In genomic region chr2:91963443-91963932, GRCm38 (mm10) we compare ENCODE assay signal across 8 mouse cellular contexts. TPM values are rescaled to one million over a fixed set of nuclear protein-coding genes. Genes with fewer than 3 reads are reported as not detected.
DNase-seq lines count a peak whose midpoint lies in the region; ATAC-seq and TF ChIP-seq lines count a peak whose summit lies in the region.

No protein-coding gene starts in this region.

- H3K27me3 ChIP-seq in forebrain, embryonic 13.5 days: peaks cover 12% of the 10 kb centered on the region
- H3K27me3 ChIP-seq in liver, embryonic 16.5 days (ENCODE audit: control insufficient read depth, insufficient read depth, low read depth, low read length): peaks cover 12% of the 10 kb centered on the region; the same call in 1 of the 2 replicates
- H3K27me3 ChIP-seq in neural tube, embryonic 12.5 days (replicated peaks): 0 out of 2 replicates have a peak, but pooled peaks cover 5% of the 10 kb centered on the region
- no peaks in the 10 kb centered on the region for H3K27me3 ChIP-seq in stomach, postnatal 0 days (ENCODE audit: control insufficient read depth, insufficient read depth, low read length)

- peak; percentile 84 for TF ChIP-seq CTCF in stomach, postnatal 0 days (IDR thresholded peaks at IDR 0.05; ENCODE audit: low read depth)

- peak; percentile 75 for ATAC-seq in cerebellum, adult (ENCODE audit: insufficient number of reproducible peaks, low FRiP score, low TSS enrichment)
- ATAC-seq in forebrain, embryonic 13.5 days: peak; percentile 94
- peak; percentile 92 for ATAC-seq in liver, embryonic 16.5 days (ENCODE audit: low read depth)
- ATAC-seq in neural tube, embryonic 12.5 days (ENCODE audit: low FRiP score, low read depth): peak; percentile 94
- ATAC-seq in stomach, postnatal 0 days (ENCODE audit: low FRiP score, low TSS enrichment): peak; percentile 94

- peak overlapping the region; percentile 92 for H3K4me2 ChIP-seq in forebrain, embryonic 13.5 days
- H3K4me2 ChIP-seq in liver, embryonic 16.5 days (ENCODE audit: low read depth, low read length): peak overlapping the region; percentile 96
- peak overlapping the region; percentile 84 for H3K4me2 ChIP-seq in neural tube, embryonic 12.5 days (replicated peaks)
- peak overlapping the region; percentile 86 for H3K4me2 ChIP-seq in stomach, postnatal 0 days (replicated peaks; ENCODE audit: low read depth)

- DNase-seq in ES-CJ7 (ENCODE audit: low read depth, low spot score): peak; percentile 91
- DNase-seq in heart, postnatal 10 days: peak; percentile 98 to 99
- peak; percentile 71 for DNase-seq in large intestine, adult 2 months (ENCODE audit: low read depth, low spot score)
- peak; percentile 98 for DNase-seq in stomach, postnatal 0 days (ENCODE audit: low spot score)

- H3K4me3 ChIP-seq in forebrain, embryonic 13.5 days: peak overlapping the region; percentile 86
- H3K4me3 ChIP-seq in liver, embryonic 16.5 days (ENCODE audit: low read depth, low read length): peak overlapping the region; percentile 86
- peak overlapping the region; percentile 86 for H3K4me3 ChIP-seq in neural tube, embryonic 12.5 days
- peak overlapping the region; percentile 83 for H3K4me3 ChIP-seq in stomach, postnatal 0 days (ENCODE audit: low read depth, low read length)

- no peaks in the 10 kb centered on the region for H3K9me3 ChIP-seq in forebrain, embryonic 13.5 days (replicated peaks)
- no peaks in the 10 kb centered on the region for H3K9me3 ChIP-seq in liver, embryonic 16.5 days (replicated peaks; ENCODE audit: control insufficient read depth, low read length)
- no peaks in the 10 kb centered on the region for H3K9me3 ChIP-seq in neural tube, embryonic 12.5 days
- no peaks in the 10 kb centered on the region for H3K9me3 ChIP-seq in stomach, postnatal 0 days (ENCODE audit: control insufficient read depth, low read length)

- peak overlapping the region; percentile 88 for H3K9ac ChIP-seq in forebrain, embryonic 13.5 days
- peak overlapping the region; percentile 87 for H3K9ac ChIP-seq in liver, embryonic 16.5 days (ENCODE audit: low read depth, low read length)
- H3K9ac ChIP-seq in neural tube, embryonic 12.5 days: peak overlapping the region; percentile 92
- H3K9ac ChIP-seq in stomach, postnatal 0 days (ENCODE audit: low read length): peak overlapping the region; percentile 90

- intact Hi-C loops in heart, postnatal 10 days (cut with DNase I): loop anchor here (1.0 kb wide), 1 partner anchor 9 kb away; no protein-coding TSS in a partner anchor

- no peak for TF ChIP-seq EP300 in stomach, postnatal 0 days (optimal IDR thresholded peaks at IDR 0.05)

- peaks cover 34% of the 10 kb centered on the region for H3K4me1 ChIP-seq in forebrain, embryonic 13.5 days
- H3K4me1 ChIP-seq in liver, embryonic 16.5 days (ENCODE audit: control insufficient read depth, low read depth, low read length): peaks cover 40% of the 10 kb centered on the region
- H3K4me1 ChIP-seq in neural tube, embryonic 12.5 days: peaks cover 32% of the 10 kb centered on the region
- H3K4me1 ChIP-seq in stomach, postnatal 0 days (replicated peaks; ENCODE audit: control insufficient read depth, insufficient read depth): peaks cover 6% of the 10 kb centered on the region; the same call in 1 of the 2 replicates

- H3K36me3 ChIP-seq in forebrain, embryonic 13.5 days (ENCODE audit: poor library complexity, severe bottlenecking): no peaks in the 10 kb centered on the region
- no peaks in the 10 kb centered on the region for H3K36me3 ChIP-seq in liver, embryonic 16.5 days (ENCODE audit: control insufficient read depth, insufficient read depth)
- no peaks in the 10 kb centered on the region for H3K36me3 ChIP-seq in neural tube, embryonic 12.5 days
- H3K36me3 ChIP-seq in stomach, postnatal 0 days (ENCODE audit: control insufficient read depth, insufficient read depth, low read length): no peaks in the 10 kb centered on the region

- peak overlapping the region; percentile 65 for H3K27ac ChIP-seq in forebrain, embryonic 13.5 days
- peak overlapping the region; percentile 68 for H3K27ac ChIP-seq in liver, embryonic 16.5 days (ENCODE audit: low read length)
- H3K27ac ChIP-seq in neural tube, embryonic 12.5 days: peak overlapping the region; percentile 32; the same call in 1 of the 2 replicates
- H3K27ac ChIP-seq in stomach, postnatal 0 days (replicated peaks): peak overlapping the region; percentile 88

- WGBS in forebrain, embryonic 13.5 days: under 1% methylated on average over 49 of the region's 57 CpGs
- under 1% methylated on average over 55 of the region's 57 CpGs for WGBS in large intestine, adult 2 months
- WGBS in liver, embryonic 16.5 days (ENCODE audit: insufficient replicate concordance): under 1% methylated on average over 57 of the region's 57 CpGs
- under 1% methylated on average over 57 of the region's 57 CpGs for WGBS in neural tube, embryonic 12.5 days
- under 1% methylated on average over 50 of the region's 57 CpGs for WGBS in stomach, postnatal 0 days

RNA-seq across cellular contexts. Expression of gene Dgkz, which starts 12.2 kb away (rescaled TPM):
- 18.5 and 23.1 TPM in 2 replicates for polyA plus RNA-seq in forebrain, embryonic 13.5 days (2015; fragmentation: Nextera tagmentation; extraction: Ambion mirVana)
- 10 to 100 TPM; 64.3 to 85.9 TPM for total RNA-seq in heart, postnatal 10 days (2021)
- polyA plus RNA-seq in large intestine, adult 2 months (2012; rRNA removed): 204 and 245 TPM in 2 replicates
- polyA plus RNA-seq in liver, embryonic 16.5 days (2015; fragmentation: Nextera tagmentation; extraction: Ambion mirVana): 20.2 and 24.1 TPM in 2 replicates
- 36.0 and 41.6 TPM in 2 replicates for polyA plus RNA-seq in neural tube, embryonic 12.5 days (2016; fragmentation: Nextera tagmentation; extraction: Ambion mirVana)
- polyA plus RNA-seq in stomach, postnatal 0 days (2015; fragmentation: Nextera tagmentation; extraction: Ambion mirVana): 18.6 and 23.2 TPM in 2 replicates

RNA-seq across cellular contexts. Expression of gene Gm9821, which starts 18.0 kb away (rescaled TPM):
- 0.18 and 0.41 TPM in 2 replicates for polyA plus RNA-seq in forebrain, embryonic 13.5 days (2015; fragmentation: Nextera tagmentation; extraction: Ambion mirVana)
- not detected for total RNA-seq in heart, postnatal 10 days (2021)
- not detected in 2 replicates for polyA plus RNA-seq in large intestine, adult 2 months (2012; rRNA removed)
- polyA plus RNA-seq in liver, embryonic 16.5 days (2015; fragmentation: Nextera tagmentation; extraction: Ambion mirVana): 0.68 and 1.0 TPM in 2 replicates
- 0.29 and 0.32 TPM in 2 replicates for polyA plus RNA-seq in neural tube, embryonic 12.5 days (2016; fragmentation: Nextera tagmentation; extraction: Ambion mirVana)
- polyA plus RNA-seq in stomach, postnatal 0 days (2015; fragmentation: Nextera tagmentation; extraction: Ambion mirVana): 0.13 and 0.15 TPM in 2 replicates

RNA-seq across cellular contexts. Expression of gene Mdk, which starts 31.4 kb away (rescaled TPM):
- polyA plus RNA-seq in forebrain, embryonic 13.5 days (2015; fragmentation: Nextera tagmentation; extraction: Ambion mirVana): 609 and 621 TPM in 2 replicates
- total RNA-seq in heart, postnatal 10 days (2021): 10 to 100 TPM; 51.5 to 56.1 TPM
- 5.8 and 7.8 TPM in 2 replicates for polyA plus RNA-seq in large intestine, adult 2 months (2012; rRNA removed)
- polyA plus RNA-seq in liver, embryonic 16.5 days (2015; fragmentation: Nextera tagmentation; extraction: Ambion mirVana): 12.6 and 15.2 TPM in 2 replicates
- polyA plus RNA-seq in neural tube, embryonic 12.5 days (2016; fragmentation: Nextera tagmentation; extraction: Ambion mirVana): 774 and 775 TPM in 2 replicates
- 157 and 170 TPM in 2 replicates for polyA plus RNA-seq in stomach, postnatal 0 days (2015; fragmentation: Nextera tagmentation; extraction: Ambion mirVana)

RNA-seq across cellular contexts. Expression of gene Chrm4, which starts 36.4 kb away (rescaled TPM):
- polyA plus RNA-seq in forebrain, embryonic 13.5 days (2015; fragmentation: Nextera tagmentation; extraction: Ambion mirVana): 0.83 and 0.88 TPM in 2 replicates
- under 1 TPM in 1 of 2 experiments, not detected in 1; 0.17 TPM for total RNA-seq in heart, postnatal 10 days (2021)
- polyA plus RNA-seq in large intestine, adult 2 months (2012; rRNA removed): 3.1 and 4.8 TPM in 2 replicates
- polyA plus RNA-seq in liver, embryonic 16.5 days (2015; fragmentation: Nextera tagmentation; extraction: Ambion mirVana): 0.06 TPM in 1 of 2 replicates, not detected in the other
- polyA plus RNA-seq in neural tube, embryonic 12.5 days (2016; fragmentation: Nextera tagmentation; extraction: Ambion mirVana): 0.50 and 0.96 TPM in 2 replicates
- 0.08 and 0.16 TPM in 2 replicates for polyA plus RNA-seq in stomach, postnatal 0 days (2015; fragmentation: Nextera tagmentation; extraction: Ambion mirVana)

Comparison
In these comparisons a context has a peak if more than half of its experiments do, and no peak if none do; other contexts are left out.
1. Peak in every context shown above with its lines: DNase-seq, ATAC-seq, H3K4me3 ChIP-seq and H3K27ac ChIP-seq.
2. H3K27ac ChIP-seq: peak in every context shown above with its lines; median percentile 88 in stomach, postnatal 0 days; 68 in liver, embryonic 16.5 days; 65 in forebrain, embryonic 13.5 days; 32 in neural tube, embryonic 12.5 days.